Mouse (Mus musculus): Measurements from ENCODE around the gene Mtch1. TPM values are rescaled to one million over a fixed set of nuclear protein-coding genes. Genes with fewer than 3 reads are reported as not detected.

Mtch1 gene
- total and polyA plus RNA-seq, 2 experiments from 2014 or later: 517 to 605 TPM

DNA sequence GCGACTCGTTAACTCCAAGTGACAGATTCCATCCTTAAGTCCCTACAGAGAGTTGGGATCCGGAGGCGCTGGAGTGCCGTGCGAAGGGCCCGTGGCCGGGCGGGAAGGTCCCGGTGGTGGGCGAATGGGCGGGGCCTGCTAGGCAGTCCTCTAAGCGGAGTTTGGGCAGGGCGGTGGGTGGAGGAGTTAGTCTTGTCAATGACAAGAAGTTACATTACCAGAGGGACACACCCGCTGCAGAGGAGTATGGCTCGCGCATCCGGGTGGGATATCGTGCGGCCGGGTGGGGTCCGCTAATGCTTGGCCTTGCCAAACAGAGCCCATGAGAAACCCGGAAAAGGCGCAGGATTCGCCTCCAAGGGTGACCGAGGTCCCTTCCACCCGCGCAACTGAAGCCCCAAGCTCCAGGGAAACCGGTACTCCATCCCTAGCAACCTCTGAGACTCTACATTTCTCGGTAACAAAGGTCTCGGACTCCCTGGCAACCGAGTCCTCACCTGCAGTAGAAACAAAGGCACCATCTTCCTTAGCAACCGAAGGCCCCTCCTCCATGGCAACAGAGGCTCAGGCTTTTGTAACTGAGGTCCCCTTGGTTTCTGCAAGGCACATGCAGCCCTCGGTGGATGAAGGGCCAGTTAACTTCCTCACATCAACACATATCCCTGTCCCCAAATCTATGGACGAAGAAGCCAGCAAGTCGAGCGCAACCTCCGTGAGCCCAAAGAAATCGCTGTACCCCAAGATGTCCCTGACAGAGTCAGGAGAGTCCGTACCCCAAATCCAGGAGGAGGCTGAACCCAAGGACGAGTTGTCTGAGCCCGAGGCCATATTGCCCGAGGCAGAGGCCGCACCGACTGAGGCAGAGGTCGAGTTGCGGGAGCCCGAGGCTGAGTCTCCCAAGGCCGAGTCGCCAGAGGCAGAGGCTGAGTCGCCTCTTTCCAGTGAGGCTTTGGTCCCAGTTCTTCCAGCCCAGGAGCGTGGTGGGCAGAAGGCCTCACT is 20.9 kb downstream of the Mtch1 start:
- Histone ChIP-seq H3K4me1 (ENCODE audit: insufficient read depth, low read length) (peaks cover 12% of the 10 kb centered on the region), H3K9me3 (ENCODE audit: low read length) (no peaks in the 10 kb centered on the region), H3K36me3 (ENCODE audit: insufficient read depth, low read length) (peaks cover 9% of the 10 kb centered on the region; the same call in 1 of the 2 replicates), H3K9ac (replicated peaks; ENCODE audit: low read length, poor library complexity, severe bottlenecking) (peak overlapping the region; percentile 48), H3K4me3 (ENCODE audit: low read depth, low read length) (peak overlapping the region; percentile 16; the same call in 1 of the 2 replicates), H3K4me2 (ENCODE audit: low read depth, low read length, poor library complexity, severe bottlenecking) (peak overlapping the region; percentile 31), H3K27me3 (ENCODE audit: insufficient read depth, low read length) (no peaks in the 10 kb centered on the region; the same call in 1 of the 2 replicates), H3K27ac (ENCODE audit: low read depth, low read length) (peak overlapping the region; percentile 74)
- ATAC-seq (ENCODE audit: low FRiP score) (no peak), DNase-seq (ENCODE audit: low spot score) (peak; percentile 66)
- 11% methylated on average over 52 of the region's 52 CpGs for WGBS
- TF ChIP-seq CTCF (IDR thresholded peaks at IDR 0.05): no peak

DNA sequence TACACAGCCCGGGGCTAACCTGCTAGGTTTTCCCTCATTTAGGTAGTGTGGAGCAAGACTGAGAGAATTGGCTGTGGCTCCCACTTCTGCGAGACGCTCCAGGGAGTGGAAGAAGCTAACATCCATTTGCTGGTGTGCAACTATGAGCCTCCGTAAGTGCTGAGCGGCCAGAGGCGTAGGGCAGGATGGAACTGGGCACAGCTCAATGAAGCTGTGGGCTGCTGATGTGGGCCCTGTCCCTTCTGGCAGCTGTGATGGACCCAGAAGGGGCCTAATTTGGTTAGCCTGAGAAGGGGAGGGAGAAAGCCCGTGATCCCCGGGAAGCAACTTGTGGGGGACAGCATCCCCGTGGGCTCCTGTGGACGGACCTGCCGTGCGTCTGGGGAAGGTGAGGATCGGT is 21.9 kb downstream of the Mtch1 start:
- TF ChIP-seq CTCF (IDR thresholded peaks at IDR 0.05): no peak
- H3K27ac ChIP-seq (ENCODE audit: low read depth, low read length): peak overlapping the region; percentile 74

DNA sequence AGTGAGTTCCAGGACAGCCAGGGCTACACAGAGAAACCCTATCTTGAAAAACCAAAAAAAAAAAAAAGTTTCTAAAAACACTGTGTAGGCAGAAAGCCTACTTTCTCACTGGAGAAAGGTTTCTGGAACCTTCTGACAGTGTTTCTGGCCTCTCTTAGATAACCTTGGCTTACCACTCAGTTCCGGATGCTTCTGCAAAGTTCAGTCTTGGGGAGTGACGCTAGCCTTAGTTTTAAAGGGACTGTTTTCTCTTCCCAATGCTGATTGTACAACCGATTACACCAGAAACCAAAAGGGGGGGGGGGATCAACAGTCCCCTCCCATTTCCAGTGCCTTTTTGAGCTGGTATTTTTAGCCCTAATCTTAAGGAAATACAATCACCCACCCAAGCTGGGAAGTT is 24.1 kb downstream of the Mtch1 start:
- WGBS: 96% methylated on average over 3 of the region's 3 CpGs
- no peak for ATAC-seq (ENCODE audit: low FRiP score)
- no peak overlapping the region for H3K27ac ChIP-seq (ENCODE audit: low read depth, low read length)
- no peak overlapping the region for H3K4me3 ChIP-seq (ENCODE audit: low read depth, low read length)
- no peaks in the 10 kb centered on the region for H3K9me3 ChIP-seq (ENCODE audit: low read length)
- no peak for DNase-seq (ENCODE audit: low spot score)
- no peak for TF ChIP-seq CTCF (IDR thresholded peaks at IDR 0.05)
- no peaks in the 10 kb centered on the region; the same call in 1 of the 2 replicates for H3K27me3 ChIP-seq (ENCODE audit: insufficient read depth, low read length)
- no peaks in the 10 kb centered on the region for H3K36me3 ChIP-seq (ENCODE audit: insufficient read depth, low read length)
- no peak overlapping the region for H3K4me2 ChIP-seq (ENCODE audit: low read depth, low read length, poor library complexity, severe bottlenecking)
- no peak overlapping the region for H3K9ac ChIP-seq (replicated peaks; ENCODE audit: low read length, poor library complexity, severe bottlenecking)
- H3K4me1 ChIP-seq (ENCODE audit: insufficient read depth, low read length): peaks cover 18% of the 10 kb centered on the region

More for the DNA sequence above, 21.9 kb downstream of the Mtch1 start:
- no peak for DNase-seq (ENCODE audit: low spot score)
- H3K9me3 ChIP-seq (ENCODE audit: low read length): no peaks in the 10 kb centered on the region
- H3K4me3 ChIP-seq (ENCODE audit: low read depth, low read length): no peak overlapping the region
- 0 out of 2 replicates have a peak, but pooled peaks cover 3% of the 10 kb centered on the region for H3K36me3 ChIP-seq (ENCODE audit: insufficient read depth, low read length)
- peak overlapping the region; percentile 44; the same call in 1 of the 2 replicates for H3K9ac ChIP-seq (replicated peaks; ENCODE audit: low read length, poor library complexity, severe bottlenecking)
- H3K27me3 ChIP-seq (ENCODE audit: insufficient read depth, low read length): no peaks in the 10 kb centered on the region; the same call in 1 of the 2 replicates
- H3K4me1 ChIP-seq (ENCODE audit: insufficient read depth, low read length): peaks cover 12% of the 10 kb centered on the region
- peak overlapping the region; percentile 31; the same call in 1 of the 2 replicates for H3K4me2 ChIP-seq (ENCODE audit: low read depth, low read length, poor library complexity, severe bottlenecking)
- ATAC-seq (ENCODE audit: low FRiP score): no peak
- WGBS: 53% methylated on average over 13 of the region's 13 CpGs

DNA sequence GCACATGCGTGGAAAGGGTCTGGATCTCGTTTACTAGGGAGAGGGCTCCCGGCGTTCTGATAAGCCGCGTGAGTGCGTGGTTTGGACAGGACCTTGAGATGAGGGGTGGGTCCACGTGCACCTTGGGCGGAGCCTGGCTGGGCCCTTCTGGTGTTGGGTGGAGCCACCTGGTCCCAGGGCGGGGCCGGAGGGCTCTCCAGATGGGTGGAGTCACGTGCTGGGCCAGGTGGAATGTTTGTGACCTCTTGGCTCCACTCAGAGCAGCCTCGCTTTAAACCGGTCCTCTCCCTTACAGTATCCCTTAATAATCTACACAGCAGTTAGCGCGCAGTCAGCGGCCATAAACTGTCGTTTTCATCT is 25.2 kb downstream of the Mtch1 start:
- Histone ChIP-seq H3K4me3 (ENCODE audit: low read depth, low read length) (no peak overlapping the region), H3K27ac (ENCODE audit: low read depth, low read length) (no peak overlapping the region), H3K36me3 (ENCODE audit: insufficient read depth, low read length) (no peaks in the 10 kb centered on the region), H3K9me3 (ENCODE audit: low read length) (no peaks in the 10 kb centered on the region), H3K27me3 (ENCODE audit: insufficient read depth, low read length) (no peaks in the 10 kb centered on the region; the same call in 1 of the 2 replicates), H3K9ac (replicated peaks; ENCODE audit: low read length, poor library complexity, severe bottlenecking) (no peak overlapping the region), H3K4me2 (ENCODE audit: low read depth, low read length, poor library complexity, severe bottlenecking) (peak overlapping the region; percentile 4; the same call in 1 of the 2 replicates), H3K4me1 (ENCODE audit: insufficient read depth, low read length) (peaks cover 16% of the 10 kb centered on the region)
- WGBS: 44% methylated on average over 18 of the region's 18 CpGs
- no peak for DNase-seq (ENCODE audit: low spot score)
- no peak for ATAC-seq (ENCODE audit: low FRiP score)
- TF ChIP-seq CTCF (IDR thresholded peaks at IDR 0.05): no peak

DNA sequence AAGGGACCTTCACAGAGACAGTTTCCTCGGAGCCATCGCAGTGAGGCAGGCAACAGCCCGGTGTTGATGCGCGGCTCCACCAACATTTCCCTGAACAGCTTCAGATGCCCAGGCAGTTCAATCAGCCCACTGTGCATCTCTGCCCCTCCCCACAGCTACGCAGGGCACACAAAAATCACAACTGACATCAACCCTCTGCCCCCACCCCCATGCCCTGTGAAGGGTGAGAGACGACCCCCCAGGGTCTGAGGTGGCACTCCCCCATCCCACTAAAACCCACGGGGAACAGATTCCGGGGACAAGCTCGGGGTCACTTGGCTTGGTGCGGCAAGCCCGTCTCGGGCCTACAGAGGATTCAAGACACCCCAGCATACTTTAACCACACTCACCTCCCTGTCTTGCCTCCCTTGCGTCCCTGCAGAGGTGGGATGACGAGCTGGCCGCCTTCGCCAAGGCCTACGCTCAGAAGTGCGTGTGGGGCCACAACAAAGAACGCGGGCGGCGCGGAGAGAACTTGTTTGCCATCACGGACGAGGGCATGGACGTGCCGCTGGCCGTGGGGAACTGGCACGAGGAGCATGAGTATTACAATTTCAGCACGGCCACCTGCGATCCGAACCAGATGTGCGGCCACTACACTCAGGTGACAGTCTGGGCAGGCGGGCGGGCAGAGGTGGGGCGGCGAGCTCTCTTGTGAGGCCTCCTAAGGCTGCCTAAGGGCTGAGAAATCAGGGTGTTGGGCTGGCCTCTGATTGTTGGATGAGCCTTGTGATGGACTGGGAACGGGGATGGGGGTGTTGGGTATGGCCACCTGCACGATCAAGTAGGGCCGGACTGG is 25.8 kb downstream of the Mtch1 start:
- no peak overlapping the region for H3K27ac ChIP-seq (ENCODE audit: low read depth, low read length)
- TF ChIP-seq CTCF (IDR thresholded peaks at IDR 0.05): no peak
- WGBS: 32% methylated on average over 41 of the region's 41 CpGs
- no peak for ATAC-seq (ENCODE audit: low FRiP score)
- H3K4me1 ChIP-seq (ENCODE audit: insufficient read depth, low read length): peaks cover 16% of the 10 kb centered on the region
- H3K4me2 ChIP-seq (ENCODE audit: low read depth, low read length, poor library complexity, severe bottlenecking): peak overlapping the region; percentile 4; the same call in 1 of the 2 replicates
- no peak overlapping the region for H3K4me3 ChIP-seq (ENCODE audit: low read depth, low read length)
- no peaks in the 10 kb centered on the region for H3K9me3 ChIP-seq (ENCODE audit: low read length)
- H3K36me3 ChIP-seq (ENCODE audit: insufficient read depth, low read length): no peaks in the 10 kb centered on the region
- H3K27me3 ChIP-seq (ENCODE audit: insufficient read depth, low read length): no peaks in the 10 kb centered on the region; the same call in 1 of the 2 replicates
- no peak overlapping the region for H3K9ac ChIP-seq (replicated peaks; ENCODE audit: low read length, poor library complexity, severe bottlenecking)
- DNase-seq (ENCODE audit: low spot score): no peak

Data from midbrain, postnatal 0 days (tissue).